Mouse (Mus musculus): ENCODE measurements around the gene Krt25. TPM values are rescaled to one million over a fixed set of nuclear protein-coding genes. Genes with fewer than 3 reads are reported as not detected.

The Krt25 gene
- total and polyA plus RNA-seq, 3 experiments: 0.17 to 1.0 (median 0.69) TPM

- H3K4me1 ChIP-seq (ENCODE audit: control insufficient read depth in 1 of 2, insufficient read depth in 2 of 2): peaks cover 0 to 3% of the 10 kb centered on the region in 2 experiments; a peak in 2 of 4 replicates
- H3K9ac ChIP-seq (ENCODE audit: insufficient read depth, low read depth): no peak overlapping the region
- in situ Hi-C loops (cut with MboI; ENCODE audit: low pct_ligation_motif_present, low pct_unique_long_range_greater_than_20kb, low sequenced_read_pairs) (no loop called here), dilution Hi-C loops (cut with MboI; ENCODE audit: extremely low pct_ligation_motif_present, extremely low pct_unique_long_range_greater_than_20kb, low sequenced_read_pairs) (no loop called here)
- no peaks in the 10 kb centered on the region for H3K9me3 ChIP-seq (replicated peaks; ENCODE audit: low read length)
- H3K27ac ChIP-seq (ENCODE audit: insufficient read depth, low read depth): no peak overlapping the region
- no peaks in the 10 kb centered on the region for H3K36me3 ChIP-seq (replicated peaks in 1 of 2; ENCODE audit: control insufficient read depth in 1 of 2, insufficient read depth in 1 of 2, low read length in 1 of 2)
- no peaks in the 10 kb centered on the region for H3K79me2 ChIP-seq (replicated peaks; ENCODE audit: control insufficient read depth, extremely low read depth, insufficient read depth, poor library complexity, severe bottlenecking)
- H3K4me3 ChIP-seq (replicated peaks in 1 of 3; ENCODE audit: low read depth in 2 of 3, low read length in 2 of 3, poor library complexity in 1 of 3): no peak overlapping the region
- H3K27me3 ChIP-seq (replicated peaks): peaks cover 15% of the 10 kb centered on the region
- TF ChIP-seq PAX5 (IDR thresholded peaks at IDR 0.05; ENCODE audit: low read length): no peak
- TF ChIP-seq HCFC1 (IDR thresholded peaks at IDR 0.05; ENCODE audit: low read depth, low read length): no peak
- no peak for TF ChIP-seq SMC3 (IDR thresholded peaks at IDR 0.05; ENCODE audit: low read depth, low read length)
- no peak for TF ChIP-seq UBTF (IDR thresholded peaks at IDR 0.05; ENCODE audit: low read depth, low read length)
- no peak overlapping the region for H3K4me2 ChIP-seq (ENCODE audit: insufficient read depth, low read depth, poor library complexity, severe bottlenecking)
- DNase-seq (ENCODE audit: extremely low read depth): no peak
These were observed 50.0 kb downstream of the Krt25 start for GRCm38 (mm10) chr11:99272721-99273120.

- no peak for TF ChIP-seq MXI1 (IDR thresholded peaks at IDR 0.05; ENCODE audit: low read depth, low read length)
- TF ChIP-seq TCF12 (IDR thresholded peaks at IDR 0.05; ENCODE audit: low read depth, low read length): no peak
- no peak for TF ChIP-seq MAFK (IDR thresholded peaks at IDR 0.05; ENCODE audit: insufficient replicate concordance, low read length)
- TF ChIP-seq TBP (conservative IDR thresholded peaks at IDR 0.05; ENCODE audit: low read depth, low read length): no peak
- no peak for TF ChIP-seq RCOR1 (conservative IDR thresholded peaks at IDR 0.05; ENCODE audit: low read depth, low read length)
- TF ChIP-seq SMC3 (IDR thresholded peaks at IDR 0.05; ENCODE audit: low read depth, low read length): no peak
- TF ChIP-seq E2F4 (IDR thresholded peaks at IDR 0.05; ENCODE audit: insufficient replicate concordance, low read depth, low read length): no peak
- dilution Hi-C loops (cut with MboI; ENCODE audit: extremely low pct_ligation_motif_present, extremely low pct_unique_long_range_greater_than_20kb, low sequenced_read_pairs) (no loop called here), in situ Hi-C loops (cut with MboI; ENCODE audit: low pct_ligation_motif_present, low pct_unique_long_range_greater_than_20kb, low sequenced_read_pairs) (no loop called here)
- H3K4me2 ChIP-seq (ENCODE audit: insufficient read depth, low read depth, poor library complexity, severe bottlenecking): no peak overlapping the region
- H3K79me2 ChIP-seq (replicated peaks; ENCODE audit: control insufficient read depth, extremely low read depth, insufficient read depth, poor library complexity, severe bottlenecking): no peaks in the 10 kb centered on the region
- no peak overlapping the region for H3K4me3 ChIP-seq (replicated peaks in 1 of 3; ENCODE audit: low read depth in 2 of 3, low read length in 2 of 3, poor library complexity in 1 of 3)
- H3K27ac ChIP-seq (ENCODE audit: insufficient read depth, low read depth): no peak overlapping the region
- no peak for DNase-seq (ENCODE audit: extremely low read depth)
- H3K4me1 ChIP-seq (ENCODE audit: control insufficient read depth in 1 of 2, insufficient read depth in 2 of 2): peaks cover 5 to 6% of the 10 kb centered on the region in 2 experiments; a peak in 3 of 4 replicates
- H3K9me3 ChIP-seq (replicated peaks; ENCODE audit: low read length): no peaks in the 10 kb centered on the region
- peaks cover 15% of the 10 kb centered on the region for H3K27me3 ChIP-seq (replicated peaks)
- no peaks in the 10 kb centered on the region for H3K36me3 ChIP-seq (replicated peaks in 1 of 2; ENCODE audit: control insufficient read depth in 1 of 2, insufficient read depth in 1 of 2, low read length in 1 of 2)
- no peak overlapping the region for H3K9ac ChIP-seq (ENCODE audit: insufficient read depth, low read depth)
These were observed 53.6 kb downstream of the Krt25 start for GRCm38 (mm10) chr11:99269192-99269591.

GRCm38 (mm10) chr11:99265796-99266195, 57.0 kb downstream of the Krt25 start:
- H3K4me1 ChIP-seq (ENCODE audit: control insufficient read depth in 1 of 2, insufficient read depth in 2 of 2): peaks cover 2 to 6% of the 10 kb centered on the region in 2 experiments; a peak in 2 of 4 replicates
- H3K4me3 ChIP-seq (replicated peaks in 1 of 3; ENCODE audit: low read depth in 2 of 3, low read length in 2 of 3, poor library complexity in 1 of 3): no peak overlapping the region
- DNase-seq (ENCODE audit: extremely low read depth): no peak
- in situ Hi-C loops (cut with MboI; ENCODE audit: low pct_ligation_motif_present, low pct_unique_long_range_greater_than_20kb, low sequenced_read_pairs) (no loop called here), dilution Hi-C loops (cut with MboI; ENCODE audit: extremely low pct_ligation_motif_present, extremely low pct_unique_long_range_greater_than_20kb, low sequenced_read_pairs) (no loop called here)
- H3K36me3 ChIP-seq (replicated peaks in 1 of 2; ENCODE audit: control insufficient read depth in 1 of 2, insufficient read depth in 1 of 2, low read length in 1 of 2): no peaks in the 10 kb centered on the region
- H3K79me2 ChIP-seq (replicated peaks; ENCODE audit: control insufficient read depth, extremely low read depth, insufficient read depth, poor library complexity, severe bottlenecking): no peaks in the 10 kb centered on the region
- H3K9me3 ChIP-seq (replicated peaks; ENCODE audit: low read length): no peaks in the 10 kb centered on the region
- no peak overlapping the region for H3K4me2 ChIP-seq (ENCODE audit: insufficient read depth, low read depth, poor library complexity, severe bottlenecking)
- no peak overlapping the region for H3K27ac ChIP-seq (ENCODE audit: insufficient read depth, low read depth)
- no peak for TF ChIP-seq MAFK (IDR thresholded peaks at IDR 0.05; ENCODE audit: insufficient replicate concordance, low read length)
- no peak for TF ChIP-seq USF1 (IDR thresholded peaks at IDR 0.05; ENCODE audit: low read depth, low read length)
- TF ChIP-seq NELFE (IDR thresholded peaks at IDR 0.05; ENCODE audit: low read depth, low read length): no peak
- no peak for TF ChIP-seq POLR2AphosphoS2 (IDR thresholded peaks at IDR 0.05; ENCODE audit: low read depth, low read length)
- TF ChIP-seq POLR2A (IDR thresholded peaks at IDR 0.05; ENCODE audit: low read depth, low read length): no peak
- no peak for TF ChIP-seq SMC3 (IDR thresholded peaks at IDR 0.05; ENCODE audit: low read depth, low read length)
- no peak for TF ChIP-seq SIN3A (IDR thresholded peaks at IDR 0.05; ENCODE audit: low read length)
- no peak for TF ChIP-seq ZNF384 (IDR thresholded peaks at IDR 0.05; ENCODE audit: low read depth, low read length)
- TF ChIP-seq MAZ (IDR thresholded peaks at IDR 0.05; ENCODE audit: low read depth, low read length): no peak
- H3K9ac ChIP-seq (ENCODE audit: insufficient read depth, low read depth): no peak overlapping the region
- peaks cover 8% of the 10 kb centered on the region for H3K27me3 ChIP-seq (replicated peaks)

Data from CH12.LX (cell line).